Mouse (Mus musculus): ENCODE measurements around the gene Itgax. TPM values are rescaled to one million over a fixed set of nuclear protein-coding genes. Genes with fewer than 3 reads are reported as not detected.

The Itgax gene
- total RNA-seq (2021): under 1 TPM; 0.17 to 0.26 TPM

- no peak for DNase-seq (ENCODE audit: low spot score)
- intact Hi-C loops (cut with DNase I): no loop called here
Measured at GRCm38 (mm10) chr7:128128741-128129720, at the start of gene Itgax. Itgax (plus strand) TSS chr7:128129547.

GRCm38 (mm10) chr7:128080012-128080411 is 49.3 kb upstream of the Itgax start:
- intact Hi-C loops (cut with DNase I): no loop called here
- no peak for DNase-seq (ENCODE audit: low spot score)

GRCm38 (mm10) chr7:128089141-128089540 is 40.2 kb upstream of the Itgax start:
- DNase-seq (ENCODE audit: low spot score): no peak
- intact Hi-C loops (cut with DNase I): no loop called here

- intact Hi-C loops (cut with DNase I): no loop called here
- DNase-seq (ENCODE audit: low spot score): no peak
Measured at GRCm38 (mm10) chr7:128098135-128098534, 31.2 kb upstream of the Itgax start.

- intact Hi-C loops (cut with DNase I): no loop called here
- no peak for DNase-seq (ENCODE audit: low spot score)
Measured at GRCm38 (mm10) chr7:128100742-128101357, 28.5 kb upstream of the Itgax start.

GRCm38 (mm10) chr7:128105246-128105645 is 24.1 kb upstream of the Itgax start:
- DNase-seq (ENCODE audit: low spot score): no peak
- intact Hi-C loops (cut with DNase I): loop anchor here (2.0 kb wide), 1 partner anchor 104 kb away; no protein-coding TSS in a partner anchor

GRCm38 (mm10) chr7:128107462-128107861 is 21.9 kb upstream of the Itgax start:
- no peak for DNase-seq (ENCODE audit: low spot score)
- intact Hi-C loops (cut with DNase I): no loop called here

GRCm38 (mm10) chr7:128110314-128110713 is 19.0 kb upstream of the Itgax start:
- DNase-seq (ENCODE audit: low spot score): no peak
- intact Hi-C loops (cut with DNase I): no loop called here

GRCm38 (mm10) chr7:128112131-128112530 is 17.2 kb upstream of the Itgax start:
- DNase-seq (ENCODE audit: low spot score): no peak
- intact Hi-C loops (cut with DNase I): no loop called here

- no peak for DNase-seq (ENCODE audit: low spot score)
- intact Hi-C loops (cut with DNase I): no loop called here
Measured at GRCm38 (mm10) chr7:128114371-128115105, 14.8 kb upstream of the Itgax start.

- DNase-seq (ENCODE audit: low spot score): no peak
- intact Hi-C loops (cut with DNase I): no loop called here
Measured at GRCm38 (mm10) chr7:128115211-128115958, 14.0 kb upstream of the Itgax start.

GRCm38 (mm10) chr7:128116396-128116795 is 13.0 kb upstream of the Itgax start:
- DNase-seq (ENCODE audit: low spot score): no peak
- intact Hi-C loops (cut with DNase I): no loop called here

- intact Hi-C loops (cut with DNase I): no loop called here
- DNase-seq (ENCODE audit: low spot score): no peak
Measured at GRCm38 (mm10) chr7:128119726-128120490, 9.4 kb upstream of the Itgax start.

- DNase-seq (ENCODE audit: low spot score): no peak
- intact Hi-C loops (cut with DNase I): no loop called here
Measured at GRCm38 (mm10) chr7:128132148-128132547, 2.8 kb downstream of the Itgax start.

GRCm38 (mm10) chr7:128133596-128133995 is 4.2 kb downstream of the Itgax start:
- no peak for DNase-seq (ENCODE audit: low spot score)
- intact Hi-C loops (cut with DNase I): no loop called here

GRCm38 (mm10) chr7:128136927-128137326 is 7.6 kb downstream of the Itgax start:
- intact Hi-C loops (cut with DNase I): no loop called here
- DNase-seq (ENCODE audit: low spot score): no peak

- intact Hi-C loops (cut with DNase I): no loop called here
- DNase-seq (ENCODE audit: low spot score): no peak
Measured at GRCm38 (mm10) chr7:128139611-128140010, 10.3 kb downstream of the Itgax start.

GRCm38 (mm10) chr7:128150970-128151369 is 21.6 kb downstream of the Itgax start:
- DNase-seq (ENCODE audit: low spot score): no peak
- intact Hi-C loops (cut with DNase I): no loop called here

- no peak for DNase-seq (ENCODE audit: low spot score)
- intact Hi-C loops (cut with DNase I): no loop called here
Measured at GRCm38 (mm10) chr7:128154076-128154475, 24.7 kb downstream of the Itgax start, which contains the start of gene Itgad. Itgad (plus strand) TSS chr7:128154376.

All from heart, postnatal 25 days (tissue).